Mouse (Mus musculus) C2C12 (cell line): Measurements from ENCODE around the gene Mettl3. TPM values are rescaled to one million over a fixed set of nuclear protein-coding genes. Genes with fewer than 3 reads are reported as not detected.

ENCODE experiments used
- H3K27me3 ChIP-seq: one replicate; pipeline ENCODE4 v1.6.1; 2011; ENCODE audit not compliant: control insufficient read depth, insufficient read depth, insufficient read length
- H3K36me3 ChIP-seq: one replicate; pipeline ENCODE4 v1.6.1; 2011; ENCODE audit not compliant: control insufficient read depth, insufficient read depth
- H3K4me3 ChIP-seq: one replicate; pipeline ENCODE4 v1.5.1; 2011; ENCODE audit warnings: mild to moderate bottlenecking, control low read depth; ENCODE audit not compliant: poor library complexity, insufficient read depth, severe bottlenecking
- H3K79me2 ChIP-seq: one replicate; pipeline ENCODE4 v1.6.1; 2011; ENCODE audit not compliant: control insufficient read depth, insufficient read depth
- H3K79me3 ChIP-seq: one replicate; pipeline ENCODE4 v1.6.1; 2011; ENCODE audit warnings: low read depth, control low read depth
- H3ac ChIP-seq: one replicate; pipeline ENCODE3; 2011; ENCODE audit warnings: low read depth; ENCODE audit not compliant: control insufficient read depth, insufficient read length
- CEBPB ChIP-seq: IDR thresholded peaks from one replicate; pipeline ENCODE4 v1.6.1; 2011; ENCODE audit warnings: low read depth, mild to moderate bottlenecking, control low read depth, moderate library complexity
- CTCF ChIP-seq: IDR thresholded peaks from one replicate; pipeline ENCODE4 v1.5.1; 2011; ENCODE audit not compliant: control insufficient read depth, insufficient read depth, insufficient read length
- FOSL1 ChIP-seq: IDR thresholded peaks from one replicate; pipeline ENCODE4 v1.8.0; 2011; ENCODE audit warnings: mild to moderate bottlenecking, low read length; ENCODE audit not compliant: poor library complexity, insufficient read depth, severe bottlenecking
- MAX ChIP-seq: IDR thresholded peaks from one replicate; pipeline ENCODE4 v1.6.1; 2011; ENCODE audit warnings: mild to moderate bottlenecking, control low read depth
- MYOD1 ChIP-seq: IDR thresholded peaks from one replicate; pipeline ENCODE4 v1.6.1; 2011; ENCODE audit warnings: low read depth; ENCODE audit not compliant: control insufficient read depth, insufficient read length
- MYOG ChIP-seq: IDR thresholded peaks from one replicate; pipeline ENCODE4 v1.6.1; 2011; ENCODE audit not compliant: control insufficient read depth, insufficient read length; ENCODE audit errors: extremely low read depth
- USF1 ChIP-seq: IDR thresholded peaks from one replicate; pipeline ENCODE4 v1.6.1; 2011; ENCODE audit warnings: low read depth, mild to moderate bottlenecking, control low read depth, moderate library complexity
- polyA plus RNA-seq: library from polyadenylated mRNA; unstranded; fragments of >200 nt; fragmentation: generic; extraction: Trizol; gene quantifications from one replicate; pipeline ENCODE4 v1.2.1, GENCODE M21; 2012; ENCODE audit warnings: missing spikeins

The Mettl3 gene
- polyA plus RNA-seq, 1 experiment = 33.3 TPM

- peaks cover 4% of the 10 kb centered on the region for H3K36me3 ChIP-seq
- H3K79me3 ChIP-seq = peaks cover 70% of the 10 kb centered on the region
- no peaks in the 10 kb centered on the region for H3K27me3 ChIP-seq
- no peak overlapping the region for H3K4me3 ChIP-seq
- TF ChIP-seq MYOD1 (no peak), MAX (no peak), CEBPB (no peak), MYOG (no peak), USF1 (no peak), CTCF (no peak), FOSL1 (no peak)
- no peak overlapping the region for H3ac ChIP-seq
- H3K79me2 ChIP-seq = peaks cover 91% of the 10 kb centered on the region
Observed at GRCm38 (mm10) chr14:52246129-52246528, 58.8 kb downstream of the Mettl3 start.

Other genes starting within 250 kb of the Mettl3 start
- gene Hnrnpc, start 201.1 kb downstream of the Mettl3 start, polyA plus RNA-seq = 231 TPM
- gene Rpgrip1, start 194.4 kb downstream of the Mettl3 start, polyA plus RNA-seq = 2.4 TPM
- 25.3 TPM for gene Supt16, start 107.7 kb downstream of the Mettl3 start, polyA plus RNA-seq
- gene Chd8, start 47.3 kb downstream of the Mettl3 start, polyA plus RNA-seq = 23.0 TPM
- gene Tox4, start 26.0 kb downstream of the Mettl3 start, polyA plus RNA-seq = 18.3 TPM
- gene Rab2b, start 25.6 kb downstream of the Mettl3 start, polyA plus RNA-seq = 5.5 TPM
- gene Sall2, start 23.6 kb upstream of the Mettl3 start, polyA plus RNA-seq = 6.7 TPM
- gene Olfr1513, start 51.3 kb upstream of the Mettl3 start, polyA plus RNA-seq = not detected
- not detected for gene Olfr1512, start 74.0 kb upstream of the Mettl3 start, polyA plus RNA-seq
- not detected for gene Olfr1511, start 92.3 kb upstream of the Mettl3 start, polyA plus RNA-seq
- gene Olfr1510, start 109.2 kb upstream of the Mettl3 start, polyA plus RNA-seq = not detected
- not detected for gene Olfr1509, start 137.9 kb upstream of the Mettl3 start, polyA plus RNA-seq
- gene Olfr1508, start 162.4 kb upstream of the Mettl3 start, polyA plus RNA-seq = not detected
- not detected for gene Olfr1507, start 190.6 kb upstream of the Mettl3 start, polyA plus RNA-seq